Mouse (Mus musculus): ENCODE measurements around the gene Gnao1. TPM values are rescaled to one million over a fixed set of nuclear protein-coding genes. Genes with fewer than 3 reads are reported as not detected.
A peak's percentile ranks its signal among the peaks of the same experiment; 100 is the strongest.

Gene Gnao1
- polyA plus RNA-seq (2015; fragmentation: Nextera tagmentation; extraction: Ambion mirVana): 215 and 237 TPM in 2 replicates

- 10% methylated on average over 9 of the region's 9 CpGs for WGBS
- H3K4me1 ChIP-seq (ENCODE audit: control insufficient read depth, insufficient read depth, low read depth, low read length): peaks cover 10% of the 10 kb centered on the region
- no peak for ATAC-seq
Observed at GRCm38 (mm10) chr8:93809686-93810027, at the start of gene Gnao1. Gene Gnao1 (plus strand): TSS chr8:93809966.

DNA sequence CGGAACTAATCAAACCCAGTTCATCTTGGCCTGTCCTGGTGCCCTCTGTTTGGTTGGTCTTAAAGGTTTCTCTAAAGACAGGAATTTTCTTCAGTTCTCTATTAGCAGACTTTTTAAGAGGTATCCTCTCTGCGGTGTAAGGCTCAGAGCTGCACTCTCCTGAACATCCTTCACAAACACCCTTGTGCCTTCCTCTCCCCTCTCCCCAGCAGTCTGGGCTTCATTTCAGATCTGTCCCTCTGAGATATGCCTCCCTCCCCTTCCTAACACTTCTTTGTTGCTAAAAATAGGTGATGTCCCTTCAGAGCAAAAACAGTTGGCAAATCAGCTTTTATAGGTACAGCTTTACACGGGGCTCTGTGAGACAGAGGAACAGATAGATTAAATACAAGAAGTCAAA, 32.2 kb upstream of the Gnao1 start:
- Histone ChIP-seq H3K9me3 (ENCODE audit: control insufficient read depth, low read length) (no peaks in the 10 kb centered on the region), H3K4me2 (ENCODE audit: low read length) (no peak overlapping the region), H3K4me1 (ENCODE audit: control insufficient read depth, insufficient read depth, low read depth, low read length) (no peaks in the 10 kb centered on the region), H3K9ac (ENCODE audit: low read depth, low read length) (no peak overlapping the region), H3K27me3 (replicated peaks; ENCODE audit: control insufficient read depth, insufficient read depth, low read length) (no peaks in the 10 kb centered on the region), H3K36me3 (ENCODE audit: control insufficient read depth, insufficient read depth, low read length) (no peaks in the 10 kb centered on the region), H3K4me3 (ENCODE audit: low read length) (no peak overlapping the region), H3K27ac (ENCODE audit: low read depth, low read length) (no peak overlapping the region)
- WGBS: 57% methylated on average over 3 of the region's 3 CpGs
- no peak for ATAC-seq

More at GRCm38 (mm10) chr8:93809686-93810027, at the start of gene Gnao1:
- H3K36me3 ChIP-seq (ENCODE audit: control insufficient read depth, insufficient read depth, low read length): no peaks in the 10 kb centered on the region
- peak within 1 kb of the TSS; percentile 98 for H3K27ac ChIP-seq (ENCODE audit: low read depth, low read length)
- no peaks in the 10 kb centered on the region for H3K27me3 ChIP-seq (replicated peaks; ENCODE audit: control insufficient read depth, insufficient read depth, low read length)
- peak within 1 kb of the TSS; percentile 96 for H3K9ac ChIP-seq (ENCODE audit: low read depth, low read length)
- H3K4me2 ChIP-seq (ENCODE audit: low read length): peak within 1 kb of the TSS; percentile 70
- H3K9me3 ChIP-seq (ENCODE audit: control insufficient read depth, low read length): no peaks in the 10 kb centered on the region
- H3K4me3 ChIP-seq (ENCODE audit: low read length): peak within 1 kb of the TSS; percentile 86

- ATAC-seq: no peak
- Histone ChIP-seq H3K4me1 (ENCODE audit: control insufficient read depth, insufficient read depth, low read depth, low read length) (peaks cover 7% of the 10 kb centered on the region), H3K4me2 (ENCODE audit: low read length) (peak overlapping the region; percentile 70; the same call in 1 of the 2 replicates), H3K9ac (ENCODE audit: low read depth, low read length) (no peak overlapping the region), H3K27me3 (replicated peaks; ENCODE audit: control insufficient read depth, insufficient read depth, low read length) (no peaks in the 10 kb centered on the region), H3K4me3 (ENCODE audit: low read length) (no peak overlapping the region), H3K27ac (ENCODE audit: low read depth, low read length) (no peak overlapping the region), H3K9me3 (ENCODE audit: control insufficient read depth, low read length) (no peaks in the 10 kb centered on the region), H3K36me3 (ENCODE audit: control insufficient read depth, insufficient read depth, low read length) (no peaks in the 10 kb centered on the region)
- 62% methylated on average over 3 of the region's 3 CpGs for WGBS
Observed at GRCm38 (mm10) chr8:93809226-93809625, 540 bp upstream of the Gnao1 start.

GRCm38 (mm10) chr8:93810028-93810858, 477 bp downstream of the Gnao1 start:
- peak; percentile 89 for ATAC-seq

GRCm38 (mm10) chr8:93810859-93811602, 1.3 kb downstream of the Gnao1 start:
- WGBS: 0% methylated on average over 48 of the region's 53 CpGs
- Histone ChIP-seq H3K4me3 (ENCODE audit: low read length) (peak overlapping the region; percentile 86), H3K9ac (ENCODE audit: low read depth, low read length) (peak overlapping the region; percentile 96), H3K4me2 (ENCODE audit: low read length) (peak overlapping the region; percentile 70), H3K27me3 (replicated peaks; ENCODE audit: control insufficient read depth, insufficient read depth, low read length) (no peaks in the 10 kb centered on the region), H3K4me1 (ENCODE audit: control insufficient read depth, insufficient read depth, low read depth, low read length) (peaks cover 22% of the 10 kb centered on the region), H3K9me3 (ENCODE audit: control insufficient read depth, low read length) (no peaks in the 10 kb centered on the region), H3K36me3 (ENCODE audit: control insufficient read depth, insufficient read depth, low read length) (no peaks in the 10 kb centered on the region), H3K27ac (ENCODE audit: low read depth, low read length) (peak overlapping the region; percentile 98)
- ATAC-seq: peak; percentile 15

More at GRCm38 (mm10) chr8:93810028-93810858, 477 bp downstream of the Gnao1 start:
- Histone ChIP-seq H3K36me3 (ENCODE audit: control insufficient read depth, insufficient read depth, low read length) (no peaks in the 10 kb centered on the region), H3K4me2 (ENCODE audit: low read length) (peak overlapping the region; percentile 70), H3K27me3 (replicated peaks; ENCODE audit: control insufficient read depth, insufficient read depth, low read length) (no peaks in the 10 kb centered on the region), H3K9ac (ENCODE audit: low read depth, low read length) (peak overlapping the region; percentile 96), H3K4me1 (ENCODE audit: control insufficient read depth, insufficient read depth, low read depth, low read length) (peaks cover 16% of the 10 kb centered on the region), H3K27ac (ENCODE audit: low read depth, low read length) (peak overlapping the region; percentile 98), H3K9me3 (ENCODE audit: control insufficient read depth, low read length) (no peaks in the 10 kb centered on the region), H3K4me3 (ENCODE audit: low read length) (peak overlapping the region; percentile 86)
- 2% methylated on average over 39 of the region's 116 CpGs for WGBS

- Histone ChIP-seq H3K9me3 (ENCODE audit: control insufficient read depth, low read length) (no peaks in the 10 kb centered on the region), H3K27me3 (replicated peaks; ENCODE audit: control insufficient read depth, insufficient read depth, low read length) (no peaks in the 10 kb centered on the region), H3K4me2 (ENCODE audit: low read length) (peak overlapping the region; percentile 70), H3K27ac (ENCODE audit: low read depth, low read length) (peak overlapping the region; percentile 98), H3K9ac (ENCODE audit: low read depth, low read length) (peak overlapping the region; percentile 96), H3K4me1 (ENCODE audit: control insufficient read depth, insufficient read depth, low read depth, low read length) (peaks cover 25% of the 10 kb centered on the region), H3K4me3 (ENCODE audit: low read length) (peak overlapping the region; percentile 86), H3K36me3 (ENCODE audit: control insufficient read depth, insufficient read depth, low read length) (no peaks in the 10 kb centered on the region)
- WGBS: 4% methylated on average over 20 of the region's 20 CpGs
- 0 out of 2 replicates have a peak, but pooled peaks have one; percentile 1 for ATAC-seq
Observed at GRCm38 (mm10) chr8:93811719-93812475, 2.1 kb downstream of the Gnao1 start.

DNA sequence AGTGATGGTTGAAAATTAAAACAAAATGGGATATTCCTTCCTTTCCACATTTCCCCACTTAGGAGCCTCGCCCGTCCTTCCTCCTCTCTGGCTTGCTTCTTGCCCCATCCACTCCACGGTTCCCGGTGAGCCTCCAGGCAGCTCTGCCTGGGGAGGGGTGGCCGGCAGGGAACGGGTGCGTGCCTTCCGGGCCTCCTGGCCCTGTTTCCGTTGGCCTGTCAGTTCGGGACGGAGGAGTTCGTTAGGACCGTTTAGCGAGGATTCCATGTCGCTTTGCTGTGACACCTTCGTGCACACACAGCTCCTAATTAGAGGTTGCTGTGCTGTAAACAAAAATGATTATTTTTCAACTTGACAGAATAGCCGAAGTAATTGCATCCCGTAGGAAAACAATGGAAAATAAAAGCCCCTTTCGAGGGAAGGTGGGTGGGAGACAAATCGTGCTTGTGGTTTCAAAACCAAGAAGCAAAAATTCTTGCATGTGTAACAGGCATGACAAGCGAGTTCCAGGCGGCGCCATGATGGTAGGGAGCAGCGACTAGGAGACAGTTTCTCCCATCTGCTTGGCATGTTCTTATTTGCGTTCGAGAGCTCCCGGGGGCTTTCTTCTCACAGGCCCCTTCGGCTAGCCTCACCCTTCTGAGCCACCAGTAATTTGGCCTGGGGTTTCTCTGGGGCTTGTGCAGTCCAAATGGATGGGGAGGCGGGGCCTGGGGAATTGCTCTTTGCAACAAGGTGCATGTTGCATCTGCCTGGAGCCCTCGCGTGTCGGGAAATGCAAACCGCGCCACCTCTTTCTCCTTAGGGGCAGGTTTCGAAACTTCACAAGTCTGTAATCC, 3.0 kb downstream of the Gnao1 start:
- Histone ChIP-seq H3K27ac (ENCODE audit: low read depth, low read length) (peak overlapping the region; percentile 98), H3K9me3 (ENCODE audit: control insufficient read depth, low read length) (no peaks in the 10 kb centered on the region), H3K36me3 (ENCODE audit: control insufficient read depth, insufficient read depth, low read length) (0 out of 2 replicates have a peak, but pooled peaks cover 2% of the 10 kb centered on the region), H3K27me3 (replicated peaks; ENCODE audit: control insufficient read depth, insufficient read depth, low read length) (no peaks in the 10 kb centered on the region), H3K4me1 (ENCODE audit: control insufficient read depth, insufficient read depth, low read depth, low read length) (peaks cover 25% of the 10 kb centered on the region), H3K4me2 (ENCODE audit: low read length) (peak overlapping the region; percentile 70), H3K9ac (ENCODE audit: low read depth, low read length) (peak overlapping the region; percentile 96), H3K4me3 (ENCODE audit: low read length) (peak overlapping the region; percentile 86)
- WGBS: 3% methylated on average over 35 of the region's 35 CpGs
- ATAC-seq: peak; percentile 7; the same call in 1 of the 2 replicates

GRCm38 (mm10) chr8:93813405-93813761, 3.6 kb downstream of the Gnao1 start:
- H3K9me3 ChIP-seq (ENCODE audit: control insufficient read depth, low read length): no peaks in the 10 kb centered on the region
- peak overlapping the region; percentile 96 for H3K9ac ChIP-seq (ENCODE audit: low read depth, low read length)
- H3K27me3 ChIP-seq (replicated peaks; ENCODE audit: control insufficient read depth, insufficient read depth, low read length): no peaks in the 10 kb centered on the region
- H3K4me3 ChIP-seq (ENCODE audit: low read length): peak overlapping the region; percentile 86
- peak overlapping the region; percentile 98 for H3K27ac ChIP-seq (ENCODE audit: low read depth, low read length)
- 0% methylated on average over 26 of the region's 26 CpGs for WGBS
- peak; percentile 75 for ATAC-seq
- H3K4me1 ChIP-seq (ENCODE audit: control insufficient read depth, insufficient read depth, low read depth, low read length): peaks cover 25% of the 10 kb centered on the region
- H3K36me3 ChIP-seq (ENCODE audit: control insufficient read depth, insufficient read depth, low read length): 0 out of 2 replicates have a peak, but pooled peaks cover 2% of the 10 kb centered on the region
- H3K4me2 ChIP-seq (ENCODE audit: low read length): peak overlapping the region; percentile 70
